Mouse (Mus musculus) midbrain, embryonic 14.5 days (tissue): Measurements from ENCODE around the gene Tnfrsf25. TPM values are rescaled to one million over a fixed set of nuclear protein-coding genes. Genes with fewer than 3 reads are reported as not detected.

ENCODE experiments used
- ATAC-seq: fragments of 200-750 bp; cut with Nextera tagmentation; 2 replicates; pipeline ENCODE4 v1.8.0; 2017; ENCODE audit warnings: moderate number of reproducible peaks, moderate library complexity; ENCODE audit not compliant: low FRiP score, low TSS enrichment
- DNase-seq: peaks from one replicate; pipeline ENCODE4 v3.0.0-alpha.2; 2015
- H3K27ac ChIP-seq: fragments of 300-500 bp; sonication (generic); replicated peaks from 2 replicates; pipeline ENCODE4 v1.5.1; 2014; ENCODE audit warnings: mild to moderate bottlenecking, low read depth, low read length, moderate library complexity
- H3K27me3 ChIP-seq: fragments of 300-500 bp; sonication (generic); 2 replicates; pipeline ENCODE4 v1.6.1; 2014; ENCODE audit warnings: low read length, control low read depth, mixed read lengths; ENCODE audit not compliant: control insufficient read depth, insufficient read depth
- H3K36me3 ChIP-seq: fragments of 300-500 bp; sonication (generic); 2 replicates; pipeline ENCODE4 v1.6.1; 2014; ENCODE audit warnings: low read length, control low read depth; ENCODE audit not compliant: control insufficient read depth, insufficient read depth
- H3K4me1 ChIP-seq: fragments of 300-500 bp; sonication (generic); 2 replicates; pipeline ENCODE4 v1.6.1; 2014; ENCODE audit warnings: mild to moderate bottlenecking, antibody characterized with exemption, low read length, control low read depth; ENCODE audit not compliant: control insufficient read depth, insufficient read depth
- H3K4me2 ChIP-seq: fragments of 300-500 bp; sonication (generic); 2 replicates; pipeline ENCODE4 v1.6.1; 2014; ENCODE audit warnings: mild to moderate bottlenecking, low read length, moderate library complexity
- H3K4me3 ChIP-seq: fragments of 300-500 bp; sonication (generic); replicated peaks from 2 replicates; pipeline ENCODE4 v1.5.1; 2014; ENCODE audit warnings: low read depth, low read length
- H3K9ac ChIP-seq: fragments of 300-500 bp; sonication (generic); replicated peaks from 2 replicates; pipeline ENCODE4 v1.6.1; 2014; ENCODE audit warnings: mild to moderate bottlenecking, low read length, moderate library complexity
- H3K9me3 ChIP-seq: fragments of 300-500 bp; sonication (generic); 2 replicates; pipeline ENCODE4 v1.6.1; 2016; ENCODE audit warnings: low read length, control low read depth, mixed read lengths; ENCODE audit not compliant: control insufficient read depth
- WGBS: fragments of 180-500 bp; shearing (Covaris S2); extraction: QIAGEN DNeasy Blood & Tissue Kit; methylation state at CpG from one replicate; pipeline ENCODE4 v1.1.7; 2014; 5-methylcytosine and 5-hydroxymethylcytosine counted together
- polyA plus RNA-seq: library from polyadenylated mRNA; unstranded; fragments of >200 nt; fragmentation: Nextera tagmentation; extraction: Ambion mirVana; gene quantifications from 2 replicates; pipeline ENCODE4 v1.2.1, GENCODE M21; 2014

Tnfrsf25 gene
- polyA plus RNA-seq, 1 experiment from 2014 or later: 1.2 TPM

GRCm38 (mm10) chr4:152151966-152152544 is 36.3 kb downstream of the Tnfrsf25 start, which contains the start of gene Espn:
Gene Espn, minus strand, starts transcription at chr4:152152371.
- Histone ChIP-seq H3K4me3 (peak within 1 kb of the TSS; percentile 20), H3K9ac (0 out of 2 replicates have a peak within 1 kb of the TSS, but pooled peaks have one; percentile 23), H3K27me3 (peaks cover 40% of the 10 kb centered on the region)

DNA sequence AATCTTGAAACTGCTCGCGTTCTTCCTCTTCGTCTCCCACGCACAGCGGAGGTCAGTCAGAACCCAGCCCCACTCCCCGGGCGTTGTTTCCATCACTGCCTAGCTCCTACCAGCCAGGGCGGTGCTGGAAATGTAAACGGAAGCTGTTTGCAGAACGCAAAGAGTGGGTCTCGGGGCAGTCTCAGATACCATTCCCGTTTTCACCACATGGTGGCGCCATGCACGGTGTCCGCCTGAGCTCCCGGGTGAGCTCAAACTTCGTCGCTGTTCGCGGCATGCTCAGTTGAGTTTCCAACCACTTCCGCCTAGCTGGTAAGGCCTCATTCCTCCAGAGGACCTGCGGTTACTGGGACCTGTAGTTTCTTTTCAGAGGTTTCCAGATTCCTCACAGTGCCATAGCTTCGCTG is 38.0 kb downstream of the Tnfrsf25 start:
- H3K36me3 ChIP-seq: no peaks in the 10 kb centered on the region
- ATAC-seq: no peak
- peak overlapping the region; percentile 38 for H3K4me2 ChIP-seq
- peaks cover 57% of the 10 kb centered on the region for H3K27me3 ChIP-seq
- no peak overlapping the region for H3K9ac ChIP-seq
- 2% methylated on average over 23 of the region's 23 CpGs for WGBS
- no peak overlapping the region for H3K27ac ChIP-seq
- 0 out of 2 replicates have a peak overlapping the region, but pooled peaks have one; percentile 3 for H3K4me3 ChIP-seq
- DNase-seq: peak; percentile 85
- H3K9me3 ChIP-seq: no peaks in the 10 kb centered on the region
- peaks cover 11% of the 10 kb centered on the region; the same call in 1 of the 2 replicates for H3K4me1 ChIP-seq

More at GRCm38 (mm10) chr4:152151966-152152544, 36.3 kb downstream of the Tnfrsf25 start, which contains the start of gene Espn:
- H3K27ac ChIP-seq: no peak within 1 kb of the TSS
- no peak for ATAC-seq
- H3K4me2 ChIP-seq: peak within 1 kb of the TSS; percentile 41
- H3K36me3 ChIP-seq: no peaks in the 10 kb centered on the region
- peak; percentile 61 for DNase-seq
- H3K4me1 ChIP-seq: peaks cover 6% of the 10 kb centered on the region; the same call in 1 of the 2 replicates
- no peaks in the 10 kb centered on the region for H3K9me3 ChIP-seq
- WGBS: 1% methylated on average over 57 of the region's 57 CpGs

DNA sequence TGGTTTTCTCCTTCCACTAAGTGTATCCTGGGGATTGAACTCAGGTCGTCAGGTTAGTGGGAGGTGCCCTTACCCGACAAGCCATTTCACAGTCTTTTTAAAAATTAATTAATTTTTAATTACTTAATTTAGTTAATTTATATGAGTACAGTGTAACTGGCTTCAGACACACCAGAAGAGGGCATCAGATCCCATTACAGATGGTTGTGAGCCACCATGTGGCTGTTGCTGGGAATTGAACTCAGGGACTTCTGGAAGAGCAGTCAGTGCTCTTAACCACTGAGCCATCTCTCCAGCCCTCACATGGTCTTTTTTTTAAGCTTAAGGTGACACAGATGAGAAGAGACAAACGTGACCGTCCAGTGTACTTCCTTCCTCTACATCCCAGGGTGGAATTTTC is 39.3 kb downstream of the Tnfrsf25 start:
- ATAC-seq: no peak

GRCm38 (mm10) chr4:152157779-152158584 is 42.2 kb downstream of the Tnfrsf25 start:
- no peaks in the 10 kb centered on the region for H3K9me3 ChIP-seq
- no peak overlapping the region for H3K27ac ChIP-seq
- H3K4me2 ChIP-seq: peak overlapping the region; percentile 9; the same call in 1 of the 2 replicates
- H3K4me3 ChIP-seq: no peak overlapping the region
- ATAC-seq (no peak), DNase-seq (peak; percentile 56)
- H3K9ac ChIP-seq: no peak overlapping the region; the same call in 1 of the 2 replicates
- peaks cover 71% of the 10 kb centered on the region for H3K27me3 ChIP-seq
- H3K4me1 ChIP-seq: 0 out of 2 replicates have a peak, but pooled peaks cover 5% of the 10 kb centered on the region
- 18% methylated on average over 21 of the region's 21 CpGs for WGBS
- H3K36me3 ChIP-seq: no peaks in the 10 kb centered on the region

More for the DNA sequence above, 39.3 kb downstream of the Tnfrsf25 start:
- Histone ChIP-seq H3K9me3 (no peaks in the 10 kb centered on the region), H3K4me3 (no peak overlapping the region), H3K27ac (no peak overlapping the region), H3K4me2 (no peak overlapping the region), H3K36me3 (no peaks in the 10 kb centered on the region), H3K9ac (no peak overlapping the region), H3K27me3 (peaks cover 70% of the 10 kb centered on the region), H3K4me1 (peaks cover 11% of the 10 kb centered on the region; the same call in 1 of the 2 replicates)
- no peak for DNase-seq
- WGBS: 74% methylated on average over 4 of the region's 4 CpGs

DNA sequence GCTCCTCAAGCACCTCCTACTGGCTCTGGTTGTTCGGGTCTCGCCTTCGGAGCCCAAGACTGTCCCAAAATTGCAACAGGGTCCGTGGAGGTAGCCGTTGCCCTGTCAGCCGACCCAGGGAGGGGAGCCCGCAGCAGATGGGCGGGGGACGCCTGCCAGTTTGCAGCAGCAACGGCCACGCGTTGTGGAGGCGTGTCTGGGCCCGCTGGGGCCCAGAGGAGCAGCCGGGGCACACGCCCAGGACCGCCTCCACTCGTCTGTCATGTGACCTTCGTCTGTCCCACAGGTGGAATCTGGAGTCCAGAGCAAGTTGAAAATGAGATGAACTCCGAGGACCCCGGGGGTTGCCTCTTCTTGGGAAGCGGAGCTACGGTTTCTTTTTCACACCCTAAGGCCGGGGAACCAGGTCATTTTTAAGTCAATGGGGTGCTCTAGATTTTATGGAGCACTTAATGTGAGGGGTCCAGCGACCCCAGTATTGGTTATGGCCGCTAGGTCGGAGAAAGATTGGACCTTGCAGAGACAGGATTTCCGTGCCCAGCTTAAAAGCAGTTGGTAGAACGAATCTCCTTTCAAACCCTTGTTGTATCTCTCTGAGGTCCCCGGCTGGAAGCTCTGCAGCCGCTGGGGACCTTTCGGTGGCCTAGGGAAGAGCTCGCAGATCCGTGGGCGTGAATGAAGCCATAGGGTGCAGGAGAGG is 43.0 kb downstream of the Tnfrsf25 start, which contains the start of gene Hes2:
Gene Hes2, plus strand, starts transcription at position 283 of the 700 bp plus-strand sequence.
- peaks cover 63% of the 10 kb centered on the region for H3K27me3 ChIP-seq
- peak within 1 kb of the TSS; percentile 9; the same call in 1 of the 2 replicates for H3K4me2 ChIP-seq
- H3K4me3 ChIP-seq: no peak within 1 kb of the TSS
- H3K27ac ChIP-seq: no peak within 1 kb of the TSS
- no peaks in the 10 kb centered on the region for H3K9me3 ChIP-seq
- H3K9ac ChIP-seq: no peak within 1 kb of the TSS; the same call in 1 of the 2 replicates
- no peaks in the 10 kb centered on the region for H3K36me3 ChIP-seq
- 0 out of 2 replicates have a peak, but pooled peaks cover 5% of the 10 kb centered on the region for H3K4me1 ChIP-seq
- ATAC-seq: no peak
- WGBS: 4% methylated on average over 35 of the region's 35 CpGs
- DNase-seq: peak; percentile 10

- H3K4me3 ChIP-seq: no peak overlapping the region
- H3K36me3 ChIP-seq: no peaks in the 10 kb centered on the region
- no peak overlapping the region for H3K27ac ChIP-seq
- peaks cover 59% of the 10 kb centered on the region for H3K27me3 ChIP-seq
- H3K9ac ChIP-seq: no peak overlapping the region
- no peak for DNase-seq
- WGBS: under 1% methylated on average over 19 of the region's 19 CpGs
- no peaks in the 10 kb centered on the region for H3K9me3 ChIP-seq
- ATAC-seq: no peak
- 0 out of 2 replicates have a peak, but pooled peaks cover 5% of the 10 kb centered on the region for H3K4me1 ChIP-seq
- H3K4me2 ChIP-seq: no peak overlapping the region
These were observed 43.5 kb downstream of the Tnfrsf25 start for GRCm38 (mm10) chr4:152159285-152159678.

DNA sequence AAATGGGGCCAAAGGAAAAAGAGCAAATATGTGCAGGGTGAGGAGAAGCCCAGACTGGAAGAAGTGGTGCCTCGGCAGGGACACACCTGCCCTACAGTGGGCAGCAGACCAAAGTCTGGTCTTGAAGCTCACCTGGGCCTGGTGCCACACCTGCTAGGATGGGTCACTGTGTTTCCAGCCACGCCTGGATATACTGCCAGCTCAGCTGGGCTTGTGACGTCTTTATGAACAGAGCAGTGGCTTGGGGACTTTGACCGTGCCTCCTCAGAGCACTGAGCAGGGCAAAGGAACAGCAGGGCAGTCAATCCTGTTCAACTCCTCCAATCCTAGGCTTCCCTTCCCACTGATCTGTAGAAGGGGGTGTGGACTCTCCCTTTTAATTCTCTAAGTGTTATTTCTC is 45.0 kb downstream of the Tnfrsf25 start:
- no peak overlapping the region for H3K4me2 ChIP-seq
- no peak overlapping the region for H3K9ac ChIP-seq
- no peak for ATAC-seq
- peaks cover 57% of the 10 kb centered on the region for H3K27me3 ChIP-seq
- H3K4me3 ChIP-seq: no peak overlapping the region
- H3K9me3 ChIP-seq: no peaks in the 10 kb centered on the region
- H3K36me3 ChIP-seq: no peaks in the 10 kb centered on the region
- H3K4me1 ChIP-seq: 0 out of 2 replicates have a peak, but pooled peaks cover 5% of the 10 kb centered on the region
- WGBS: 35% methylated on average over 4 of the region's 4 CpGs
- no peak for DNase-seq
- no peak overlapping the region for H3K27ac ChIP-seq

- Histone ChIP-seq H3K36me3 (no peaks in the 10 kb centered on the region), H3K4me2 (no peak overlapping the region), H3K27me3 (peaks cover 57% of the 10 kb centered on the region), H3K9ac (no peak overlapping the region), H3K27ac (no peak overlapping the region), H3K9me3 (no peaks in the 10 kb centered on the region), H3K4me1 (0 out of 2 replicates have a peak, but pooled peaks cover 5% of the 10 kb centered on the region), H3K4me3 (no peak overlapping the region)
- 79% methylated on average over 6 of the region's 6 CpGs for WGBS
- DNase-seq: no peak
- ATAC-seq: no peak
These were observed 45.9 kb downstream of the Tnfrsf25 start for GRCm38 (mm10) chr4:152161601-152162000.
